Mouse (Mus musculus): ENCODE results near the gene Pnkp. TPM values are rescaled to one million over a fixed set of nuclear protein-coding genes. Genes with fewer than 3 reads are reported as not detected.
"Not testable (repeated sequence)": the region's sequence is repeated elsewhere in the genome, so short reads cannot be mapped to it uniquely, and the experiment has no call there.

Pnkp gene
- polyA plus RNA-seq, 1 experiment from 2014 or later, result 17.4 TPM

DNA sequence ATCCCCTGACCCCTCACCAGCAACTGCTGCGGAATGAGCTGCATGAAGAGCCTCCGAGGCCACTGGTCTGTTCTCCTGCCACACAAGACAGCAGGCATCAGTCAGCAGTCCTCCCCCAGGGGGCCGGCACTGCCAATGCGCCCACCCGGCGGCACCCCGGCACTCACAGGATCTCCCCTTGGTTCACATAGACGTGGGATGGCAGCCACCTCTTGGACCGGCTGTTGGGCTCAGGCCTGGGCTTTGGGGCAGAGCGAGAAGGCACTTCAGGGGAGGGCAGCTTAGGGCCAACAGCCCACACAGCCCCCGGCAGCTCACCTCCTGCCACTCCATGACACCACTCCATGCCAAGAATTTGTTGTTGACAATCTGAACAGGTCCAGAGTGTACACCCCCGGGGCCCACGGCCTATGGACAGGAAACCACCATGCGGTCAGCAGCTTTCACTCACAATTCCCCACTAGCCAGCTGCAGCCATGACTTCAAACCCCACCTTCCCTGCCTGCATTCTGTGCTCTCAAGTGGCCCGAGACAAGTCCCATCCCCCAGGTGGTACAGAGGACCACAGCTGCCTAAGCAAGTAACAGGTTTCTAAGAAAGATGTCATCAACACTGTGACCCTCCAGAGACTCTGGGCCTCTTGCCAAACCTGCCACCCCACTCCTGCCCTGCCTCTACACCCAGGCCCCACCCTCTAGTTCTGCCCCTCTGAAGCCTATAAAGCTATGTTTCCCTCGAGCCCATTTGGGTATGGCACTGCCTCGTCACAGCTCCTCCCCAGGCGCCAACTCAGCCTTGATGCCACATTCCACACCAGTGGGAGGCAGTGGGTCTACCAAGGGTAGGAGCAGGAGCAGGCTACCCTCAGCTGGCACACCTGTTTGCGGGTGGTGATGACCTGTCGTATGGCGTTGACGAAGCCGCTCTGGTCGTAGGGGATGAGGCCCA is 7.9 kb downstream of the Pnkp start:
- peaks cover 27% of the 10 kb centered on the region for H3K36me3 ChIP-seq (ENCODE audit: inconsistent target)
- H3K4me3 ChIP-seq (ENCODE audit: inconsistent target), result no peak overlapping the region
- 72% methylated on average over 22 of the region's 24 CpGs for WGBS (ENCODE audit: missing documents)
- peaks cover 68% of the 10 kb centered on the region for H3K79me2 ChIP-seq (ENCODE audit: inconsistent target)
- H3K27ac ChIP-seq, result no peak overlapping the region

DNA sequence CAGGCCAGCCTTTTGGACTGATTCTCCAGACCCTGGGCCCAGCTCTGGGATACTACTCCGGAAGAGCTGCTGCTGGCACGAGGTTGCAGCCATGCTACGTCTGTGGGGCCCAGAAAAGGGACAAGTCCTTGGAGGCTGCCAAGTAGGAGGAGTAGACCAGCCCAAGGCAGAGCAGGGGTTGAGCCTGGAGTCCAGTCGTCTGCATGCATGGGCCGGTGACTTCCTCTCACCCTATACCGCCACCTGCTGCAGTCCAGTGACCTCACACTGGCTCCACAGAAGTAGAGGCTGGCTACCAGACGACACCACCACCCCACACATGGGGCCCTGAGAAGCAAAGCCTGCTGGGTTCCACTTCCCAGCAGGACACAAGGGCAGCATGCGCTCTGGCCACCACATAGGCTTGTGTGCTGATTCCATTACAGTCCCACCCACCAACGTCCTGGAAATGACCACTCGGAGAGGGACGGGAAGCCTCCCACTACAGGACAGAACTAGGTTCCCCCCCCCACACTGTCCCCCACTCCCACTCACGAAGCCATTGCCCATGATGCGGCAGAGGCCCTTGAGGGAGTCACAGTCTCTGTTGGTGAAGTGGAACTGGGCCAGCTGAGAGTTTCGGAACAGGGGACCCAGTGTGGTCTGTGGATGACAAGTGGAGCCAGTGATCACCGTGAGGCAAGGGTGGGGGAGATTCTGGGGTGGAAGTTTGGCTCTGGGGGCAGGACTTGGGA is 9.5 kb downstream of the Pnkp start:
- 37% methylated on average over 15 of the region's 15 CpGs for WGBS (ENCODE audit: missing documents)
- Histone ChIP-seq H3K36me3 (ENCODE audit: inconsistent target) (peaks cover 26% of the 10 kb centered on the region), H3K79me2 (ENCODE audit: inconsistent target) (peaks cover 53% of the 10 kb centered on the region), H3K4me3 (ENCODE audit: inconsistent target) (no peak overlapping the region), H3K27ac (peak overlapping the region; percentile 49)

DNA sequence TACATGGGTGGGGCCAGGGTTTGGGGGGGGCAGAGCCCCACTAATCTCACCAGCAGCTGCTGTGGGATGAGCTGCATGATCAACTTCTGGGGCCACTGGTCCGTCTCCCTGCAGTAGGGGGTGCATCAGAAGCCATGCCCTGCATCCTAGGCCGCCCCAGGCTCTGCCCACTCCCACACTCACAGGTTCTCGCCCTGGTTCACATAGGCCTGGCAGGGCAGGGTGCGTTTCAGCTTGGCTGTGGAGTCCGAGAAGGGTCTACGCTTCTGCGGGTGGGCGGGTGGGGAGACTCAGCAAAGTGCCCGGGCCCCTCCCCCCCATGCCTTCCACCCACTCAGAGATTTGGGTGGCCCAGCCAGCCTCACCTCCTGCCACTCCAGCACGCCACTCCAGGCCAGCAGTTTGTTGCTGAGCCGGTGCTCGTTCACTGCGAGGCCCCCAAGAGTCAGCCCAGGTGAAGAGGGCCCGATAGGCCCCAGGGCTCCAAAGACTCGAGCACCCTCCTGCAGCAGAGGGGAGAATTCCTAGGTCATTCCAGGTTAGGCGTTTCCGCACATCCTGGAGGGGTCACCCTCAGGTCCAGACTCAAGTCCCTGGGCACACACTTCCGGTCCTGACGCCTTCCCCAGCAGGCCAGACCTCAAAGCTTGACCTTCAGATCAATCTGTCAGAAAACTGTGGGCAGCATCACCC is 10.2 kb downstream of the Pnkp start:
- WGBS (ENCODE audit: missing documents), result 85% methylated on average over 17 of the region's 19 CpGs
- H3K27ac ChIP-seq, result peak overlapping the region; percentile 49
- H3K36me3 ChIP-seq (ENCODE audit: inconsistent target), result peaks cover 19% of the 10 kb centered on the region
- H3K79me2 ChIP-seq (ENCODE audit: inconsistent target), result peaks cover 50% of the 10 kb centered on the region
- H3K4me3 ChIP-seq (ENCODE audit: inconsistent target), result no peak overlapping the region

DNA sequence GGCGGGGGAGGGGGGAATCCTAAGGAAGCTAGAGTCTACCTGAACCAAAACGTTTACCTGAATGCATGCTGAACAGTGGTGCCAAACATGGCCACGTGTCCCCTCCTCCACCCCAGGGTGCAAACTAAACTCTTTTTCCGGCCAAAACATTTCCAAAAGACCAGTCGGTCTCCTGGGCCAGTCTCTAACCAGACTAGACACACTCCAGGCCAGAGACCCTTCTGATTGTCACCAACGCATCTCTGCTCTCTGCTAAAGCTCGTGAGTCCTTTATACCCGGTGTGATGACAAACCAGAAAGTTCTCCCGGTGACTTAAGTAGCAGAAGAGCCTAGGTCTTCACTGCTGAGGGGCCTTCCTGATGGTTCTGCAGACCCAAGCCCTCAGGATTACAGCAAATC is 10.9 kb downstream of the Pnkp start:
- WGBS (ENCODE audit: missing documents), result 86% methylated on average over 9 of the region's 9 CpGs
- H3K4me3 ChIP-seq (ENCODE audit: inconsistent target), result no peak overlapping the region
- H3K27ac ChIP-seq, result no peak overlapping the region

DNA sequence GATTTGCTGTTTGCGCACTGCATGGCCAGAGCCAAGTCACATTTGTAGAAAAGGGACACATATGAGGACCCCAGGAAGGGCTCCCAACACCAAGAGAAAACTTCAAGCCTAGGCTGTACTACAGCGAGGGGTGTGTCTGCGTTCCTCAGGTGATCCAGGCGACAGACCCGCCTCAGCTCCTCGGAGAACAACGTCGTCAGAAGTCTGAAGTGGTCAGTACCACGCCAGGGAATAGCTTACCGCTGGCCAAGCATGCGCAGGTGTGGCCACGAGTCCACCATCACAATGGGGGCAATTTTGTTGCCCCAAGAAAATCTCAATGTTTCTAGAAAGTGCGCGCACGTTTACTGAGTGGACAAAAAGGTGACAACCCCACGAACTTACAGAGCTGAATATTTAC is 11.5 kb downstream of the Pnkp start:
- WGBS (ENCODE audit: missing documents), result 17% methylated on average over 16 of the region's 16 CpGs
- H3K79me2 ChIP-seq (ENCODE audit: inconsistent target), result peaks cover 50% of the 10 kb centered on the region
- H3K36me3 ChIP-seq (ENCODE audit: inconsistent target), result peaks cover 7% of the 10 kb centered on the region
- peak overlapping the region; percentile 26 for H3K4me3 ChIP-seq (ENCODE audit: inconsistent target)
- H3K27ac ChIP-seq, result no peak overlapping the region

More for the DNA sequence above, 10.9 kb downstream of the Pnkp start:
- Histone ChIP-seq H3K36me3 (ENCODE audit: inconsistent target) (peaks cover 12% of the 10 kb centered on the region), H3K79me2 (ENCODE audit: inconsistent target) (peaks cover 50% of the 10 kb centered on the region)

DNA sequence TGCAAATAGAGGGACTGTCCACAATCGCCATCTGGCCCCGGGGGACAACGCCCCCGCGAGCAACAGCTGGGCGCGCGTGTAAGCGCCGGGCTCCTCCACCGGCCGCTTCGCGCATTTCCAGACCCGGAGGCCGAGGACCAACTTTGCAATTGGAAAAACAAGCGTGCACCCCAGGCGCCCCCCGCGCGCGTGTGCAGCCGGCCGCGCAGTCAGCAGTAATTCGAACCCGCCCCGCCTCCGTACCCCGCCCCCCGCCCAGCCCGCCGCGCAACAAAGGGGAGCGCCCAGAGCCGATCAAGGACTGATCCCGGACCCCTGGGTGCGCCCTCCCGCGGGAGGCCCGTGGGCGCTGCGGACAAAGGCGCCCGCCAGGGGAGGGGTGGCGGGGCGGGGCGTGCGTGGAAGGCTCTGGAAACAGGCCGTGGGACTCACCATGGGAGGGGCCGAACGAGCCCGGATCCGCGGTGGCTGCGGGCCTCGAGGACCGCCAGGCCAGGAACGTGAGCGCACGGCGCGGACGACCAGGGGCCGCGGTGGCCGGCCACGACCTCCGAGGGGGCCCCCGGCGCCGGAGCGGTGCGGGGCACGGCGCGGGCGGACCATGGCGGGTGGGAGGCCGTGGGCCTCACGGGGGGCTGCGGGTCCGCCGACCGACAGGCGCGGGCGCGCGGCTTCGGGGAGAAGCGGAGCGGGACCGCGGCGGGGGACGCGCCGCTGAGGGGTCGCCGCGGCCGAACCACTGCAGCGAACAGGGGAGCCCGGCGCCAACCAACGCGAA is 12.2 kb downstream of the Pnkp start:
- Histone ChIP-seq H3K36me3 (ENCODE audit: inconsistent target) (peaks cover 4% of the 10 kb centered on the region), H3K79me2 (ENCODE audit: inconsistent target) (peaks cover 47% of the 10 kb centered on the region), H3K4me3 (ENCODE audit: inconsistent target) (peak overlapping the region; percentile 26), H3K27ac (no peak overlapping the region)
- 1% methylated on average over 30 of the region's 108 CpGs for WGBS (ENCODE audit: missing documents)

DNA sequence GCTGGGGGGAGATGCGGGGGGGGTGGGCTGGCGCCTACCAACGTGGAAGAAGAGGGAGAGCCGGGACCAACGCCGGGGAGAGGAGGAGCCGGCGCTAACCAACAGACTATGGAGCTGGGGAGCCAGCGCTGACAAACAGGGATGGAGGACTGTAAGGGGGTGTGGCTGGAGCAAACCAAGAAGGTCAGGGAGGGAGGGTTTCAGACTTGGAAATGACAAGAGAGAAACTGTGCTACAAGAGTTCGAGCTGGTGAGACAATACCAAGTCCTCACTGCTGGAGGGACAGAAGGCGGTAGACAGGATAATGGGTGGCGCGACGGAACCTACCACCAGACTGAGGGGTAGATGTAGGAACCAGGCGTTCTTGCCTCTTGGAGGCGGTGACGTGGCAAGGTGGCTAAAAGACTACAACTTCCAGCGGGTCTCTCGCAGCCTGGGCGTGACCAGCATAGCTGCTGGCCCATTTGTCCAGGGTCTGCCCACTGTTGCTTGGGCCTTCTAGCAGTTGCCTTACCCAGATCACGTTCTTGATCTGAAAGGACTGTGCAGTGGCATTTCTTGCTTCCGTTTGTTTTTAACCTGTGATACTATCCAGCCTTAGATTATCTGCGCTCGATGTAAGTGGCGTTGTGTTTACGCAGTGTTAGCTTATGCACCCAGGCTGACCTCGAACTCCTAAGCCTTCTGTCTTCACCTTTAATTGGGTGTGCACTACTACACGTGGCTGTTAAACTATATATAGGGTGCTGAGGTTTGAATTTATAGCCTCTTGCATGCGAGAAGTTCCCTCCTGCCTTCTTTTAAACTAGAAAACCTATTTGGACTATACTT is 13.0 kb downstream of the Pnkp start, which contains the start of gene Ptov1:
Ptov1 (minus strand) TSS at position 92 of the 832 bp plus-strand sequence.
- Histone ChIP-seq H3K79me2 (ENCODE audit: inconsistent target) (peaks cover 39% of the 10 kb centered on the region), H3K36me3 (ENCODE audit: inconsistent target) (no peaks in the 10 kb centered on the region), H3K27ac (peak within 1 kb of the TSS; percentile 63), H3K4me3 (ENCODE audit: inconsistent target) (peak within 1 kb of the TSS; percentile 26)
- WGBS (ENCODE audit: missing documents), result 10% methylated on average over 26 of the region's 29 CpGs

DNA sequence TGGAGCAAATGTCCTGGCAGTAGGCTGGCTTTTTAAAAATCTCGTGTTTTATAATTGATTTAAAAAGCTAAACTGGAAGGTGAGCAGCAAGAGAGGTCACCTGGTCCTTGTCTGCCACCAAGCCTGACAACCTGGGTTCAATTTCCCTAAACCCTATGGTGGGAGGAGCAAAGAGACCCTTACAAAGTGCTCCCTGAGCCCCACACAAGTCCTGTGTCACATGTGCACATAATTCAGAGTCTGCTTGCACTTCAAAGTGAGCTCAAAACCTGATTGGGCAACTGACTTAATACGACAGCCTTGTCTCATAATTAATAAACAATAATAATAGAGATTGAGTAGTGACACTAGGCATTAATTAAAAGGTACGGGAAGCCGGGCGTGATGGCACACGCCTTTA is 13.7 kb downstream of the Pnkp start:
- H3K36me3 ChIP-seq (ENCODE audit: inconsistent target), result no peaks in the 10 kb centered on the region
- H3K79me2 ChIP-seq (ENCODE audit: inconsistent target), result peaks cover 32% of the 10 kb centered on the region
- WGBS (ENCODE audit: missing documents), result 17% methylated on average over 1 of the region's 6 CpGs
- H3K4me3 ChIP-seq (ENCODE audit: inconsistent target), result peak overlapping the region; percentile 20; the same call in 1 of the 2 replicates
- H3K27ac ChIP-seq, result no peak overlapping the region; the same call in 1 of the 2 replicates

DNA sequence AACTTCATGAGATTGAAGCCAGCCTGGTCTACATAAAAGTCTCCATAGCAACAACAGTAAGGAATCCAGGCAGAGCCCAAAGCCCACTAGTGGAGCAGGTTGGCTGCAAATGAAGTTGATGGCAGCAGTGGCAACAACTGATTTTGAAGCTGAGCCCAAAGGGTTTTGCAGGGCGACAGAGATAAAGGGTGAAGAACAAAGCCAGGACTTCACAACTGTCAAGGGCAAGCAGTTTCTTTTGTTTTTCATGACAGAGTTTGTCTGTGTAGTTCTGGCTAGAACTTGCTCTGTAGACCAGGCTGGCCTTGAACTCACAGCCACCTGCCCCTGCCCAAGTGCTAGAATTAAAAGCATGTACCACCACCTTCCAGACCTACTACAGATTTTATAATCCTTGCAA is 14.2 kb downstream of the Pnkp start:
- H3K4me3 ChIP-seq (ENCODE audit: inconsistent target), result no peak overlapping the region
- peaks cover 26% of the 10 kb centered on the region for H3K79me2 ChIP-seq (ENCODE audit: inconsistent target)
- 100% methylated on average over 1 of the region's 1 CpGs for WGBS (ENCODE audit: missing documents)
- no peak overlapping the region for H3K27ac ChIP-seq
- no peaks in the 10 kb centered on the region for H3K36me3 ChIP-seq (ENCODE audit: inconsistent target)

DNA sequence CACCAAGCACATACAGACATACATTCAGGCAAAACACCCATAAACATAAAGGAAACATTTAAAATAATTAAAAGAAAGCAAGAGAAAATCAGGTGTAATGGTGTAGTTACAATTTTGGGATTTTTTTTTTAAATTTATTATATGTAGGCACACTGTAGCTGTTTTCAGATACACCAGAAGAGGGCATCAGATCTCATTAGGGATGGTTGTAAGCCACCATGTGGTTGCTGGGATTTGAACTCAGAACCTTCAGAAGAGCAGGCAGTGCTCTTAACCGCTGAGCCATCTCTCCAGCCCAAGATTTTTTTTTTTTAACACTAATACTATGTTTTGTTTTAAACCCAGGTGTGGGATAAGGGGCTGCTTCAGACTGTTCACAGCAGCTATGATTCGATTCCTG is 14.8 kb downstream of the Pnkp start:
- H3K4me3 ChIP-seq (ENCODE audit: inconsistent target); H3K27ac ChIP-seq; H3K36me3 ChIP-seq (ENCODE audit: inconsistent target): not testable (repeated sequence)
- WGBS (ENCODE audit: missing documents), result 97% methylated on average over 2 of the region's 2 CpGs
- peaks cover 20% of the 10 kb centered on the region for H3K79me2 ChIP-seq (ENCODE audit: inconsistent target)

DNA sequence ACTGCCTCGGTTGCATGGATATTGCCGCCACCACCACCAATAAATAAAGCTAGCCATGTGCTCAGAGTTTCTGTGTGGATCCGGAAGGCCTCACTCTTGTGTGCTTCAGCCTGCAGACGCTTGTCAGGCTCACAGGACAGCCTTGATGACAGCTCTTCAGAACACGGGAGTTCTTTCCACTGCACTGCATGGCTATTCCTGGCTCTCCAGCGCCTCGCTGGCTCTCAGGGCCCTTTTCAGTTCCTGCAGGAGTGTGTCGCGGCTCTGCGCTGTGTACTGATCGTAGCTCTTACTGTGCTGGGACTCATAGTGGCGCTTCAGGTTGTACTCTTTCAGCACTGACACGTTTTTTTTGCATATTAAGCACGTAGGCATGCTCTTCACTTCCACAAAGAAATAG is 20.9 kb downstream of the Pnkp start:
- no peak overlapping the region for H3K4me3 ChIP-seq (ENCODE audit: inconsistent target)
- H3K27ac ChIP-seq, result no peak overlapping the region
- WGBS (ENCODE audit: missing documents), result 90% methylated on average over 14 of the region's 14 CpGs
- no peaks in the 10 kb centered on the region for H3K79me2 ChIP-seq (ENCODE audit: inconsistent target)
- peaks cover 34% of the 10 kb centered on the region for H3K36me3 ChIP-seq (ENCODE audit: inconsistent target)

DNA sequence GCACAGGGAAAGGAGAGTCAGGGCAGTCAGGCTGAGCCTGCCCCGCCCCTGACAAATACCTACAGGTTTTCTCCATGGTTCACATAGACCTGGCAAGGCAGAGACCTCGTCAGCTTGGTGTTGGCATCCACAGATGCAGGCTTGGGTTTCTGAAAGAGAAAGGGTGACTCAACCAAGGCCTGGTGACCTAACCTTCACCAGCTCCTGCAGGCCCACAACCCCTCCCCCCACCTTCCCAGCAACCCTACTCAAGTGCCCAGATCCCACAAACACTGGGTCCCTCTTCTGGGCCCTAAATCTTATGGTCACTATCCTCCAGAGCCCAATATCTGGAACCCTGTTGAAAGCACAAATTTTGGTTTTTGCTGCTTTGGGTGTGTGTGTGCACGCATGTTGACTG is 26.1 kb downstream of the Pnkp start:
- Histone ChIP-seq H3K4me3 (ENCODE audit: inconsistent target) (no peak overlapping the region), H3K36me3 (ENCODE audit: inconsistent target) (peaks cover 42% of the 10 kb centered on the region), H3K79me2 (ENCODE audit: inconsistent target) (no peaks in the 10 kb centered on the region; the same call in 1 of the 2 replicates), H3K27ac (no peak overlapping the region)
- 97% methylated on average over 3 of the region's 3 CpGs for WGBS (ENCODE audit: missing documents)

DNA sequence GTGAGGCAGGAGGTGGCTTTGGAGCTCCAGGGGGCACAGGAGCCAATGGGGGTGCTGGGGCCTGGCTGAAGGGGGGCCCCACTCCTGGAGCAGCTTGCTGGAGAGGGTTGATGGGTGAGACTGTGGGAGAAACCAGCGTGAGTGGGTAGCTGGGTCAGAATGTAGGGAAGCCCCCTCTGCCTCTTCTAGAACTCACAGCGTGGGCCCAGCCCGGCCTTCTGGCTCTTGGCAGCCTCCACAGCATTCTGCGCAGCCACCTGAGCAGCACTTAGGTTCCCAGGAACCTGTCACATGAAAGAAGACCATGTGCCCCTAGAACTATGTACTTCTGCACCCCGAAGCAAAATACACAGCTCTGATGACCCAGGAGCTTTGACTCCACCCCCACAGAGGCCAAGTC is 27.7 kb downstream of the Pnkp start:
- Histone ChIP-seq H3K36me3 (ENCODE audit: inconsistent target) (peaks cover 35% of the 10 kb centered on the region), H3K4me3 (ENCODE audit: inconsistent target) (no peak overlapping the region), H3K79me2 (ENCODE audit: inconsistent target) (peaks cover 14% of the 10 kb centered on the region; the same call in 1 of the 2 replicates), H3K27ac (no peak overlapping the region)
- 98% methylated on average over 5 of the region's 5 CpGs for WGBS (ENCODE audit: missing documents)

All from macrophage (primary cell).